Mouse (Mus musculus) cerebellum, adult 2 months (tissue): ENCODE data around the gene 1700102P08Rik. TPM values are rescaled to one million over a fixed set of nuclear protein-coding genes. Genes with fewer than 3 reads are reported as not detected.

Source experiments
- DNase-seq, 2 experiments: peaks; one replicate each; pipeline ENCODE4 v3.0.0; 2021
- H3K27ac ChIP-seq: fragments of 200-500 bp; 2 replicates; pipeline ENCODE4 v1.5.1; 2012; ENCODE audit warnings: low read length, control low read depth, inconsistent platforms; ENCODE audit not compliant: insufficient read depth
- H3K27me3 ChIP-seq: fragments of 200-500 bp; 2 replicates; pipeline ENCODE4 v1.6.1; 2012; ENCODE audit warnings: inconsistent platforms, mild to moderate bottlenecking, low read length, moderate library complexity; ENCODE audit not compliant: control insufficient read depth, insufficient read depth
- H3K4me1 ChIP-seq: fragments of 200-500 bp; 2 replicates; pipeline ENCODE4 v1.6.1; 2011; ENCODE audit warnings: low read length; ENCODE audit not compliant: control insufficient read depth, insufficient read depth
- H3K4me3 ChIP-seq: fragments of 200-500 bp; replicated peaks from 2 replicates; pipeline ENCODE3; 2011; ENCODE audit warnings: mild to moderate bottlenecking, low read depth, low read length, control low read depth; ENCODE audit not compliant: insufficient read depth
- CTCF ChIP-seq: fragments of 200-500 bp; IDR thresholded peaks from 2 replicates; pipeline ENCODE4 v1.5.1; 2011; ENCODE audit warnings: low read depth, mild to moderate bottlenecking, control low read depth, low read length, moderate library complexity, borderline replicate concordance; ENCODE audit not compliant: insufficient read depth
- POLR2A ChIP-seq: fragments of 200-500 bp; IDR thresholded peaks from 2 replicates; pipeline ENCODE4 v1.6.1; 2011; ENCODE audit warnings: low read length, control low read depth, borderline replicate concordance; ENCODE audit not compliant: insufficient read depth
- WGBS: fragments of 180-500 bp; shearing (Covaris S2); methylation state at CpG from one replicate; pipeline ENCODE4 v1.1.7; 2018; 5-methylcytosine and 5-hydroxymethylcytosine counted together
- polyA plus RNA-seq: library from polyadenylated mRNA; depleted of rRNA; stranded (reverse); fragments of >200 nt; gene quantifications from 2 replicates; pipeline ENCODE4 v1.2.3, GENCODE M21; 2012

1700102P08Rik gene
- polyA plus RNA-seq, 1 experiment: 1.7 TPM

DNA sequence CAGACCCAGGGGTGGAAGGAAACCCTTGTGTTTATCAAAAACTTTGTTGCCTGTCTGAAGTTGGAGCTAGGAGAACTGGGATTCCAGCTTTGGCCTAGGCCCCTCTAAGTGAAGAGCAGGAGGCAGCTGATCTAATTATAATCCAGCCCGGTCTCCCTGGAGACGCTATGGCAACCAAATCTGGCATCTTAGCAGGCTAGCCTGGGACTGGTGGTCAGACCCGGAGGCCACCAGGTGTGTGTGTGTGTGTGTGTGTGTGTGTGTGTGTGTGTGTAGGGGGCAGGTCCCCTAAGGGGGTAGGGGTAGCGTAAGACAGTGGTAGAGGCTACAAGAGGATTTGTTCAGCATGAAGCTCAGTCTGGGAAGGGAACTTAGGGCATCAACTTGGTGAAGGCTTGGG lies 57.3 kb downstream of the 1700102P08Rik start:
- TF ChIP-seq CTCF (no peak), POLR2A (no peak)
- H3K4me1 ChIP-seq: peaks cover 14% of the 10 kb centered on the region
- H3K4me3 ChIP-seq: no peak overlapping the region
- 20% methylated on average over 4 of the region's 4 CpGs for WGBS
- H3K27ac ChIP-seq: 0 out of 2 replicates have a peak overlapping the region, but pooled peaks have one; percentile 11
- no peak for DNase-seq
- H3K27me3 ChIP-seq: no peaks in the 10 kb centered on the region

DNA sequence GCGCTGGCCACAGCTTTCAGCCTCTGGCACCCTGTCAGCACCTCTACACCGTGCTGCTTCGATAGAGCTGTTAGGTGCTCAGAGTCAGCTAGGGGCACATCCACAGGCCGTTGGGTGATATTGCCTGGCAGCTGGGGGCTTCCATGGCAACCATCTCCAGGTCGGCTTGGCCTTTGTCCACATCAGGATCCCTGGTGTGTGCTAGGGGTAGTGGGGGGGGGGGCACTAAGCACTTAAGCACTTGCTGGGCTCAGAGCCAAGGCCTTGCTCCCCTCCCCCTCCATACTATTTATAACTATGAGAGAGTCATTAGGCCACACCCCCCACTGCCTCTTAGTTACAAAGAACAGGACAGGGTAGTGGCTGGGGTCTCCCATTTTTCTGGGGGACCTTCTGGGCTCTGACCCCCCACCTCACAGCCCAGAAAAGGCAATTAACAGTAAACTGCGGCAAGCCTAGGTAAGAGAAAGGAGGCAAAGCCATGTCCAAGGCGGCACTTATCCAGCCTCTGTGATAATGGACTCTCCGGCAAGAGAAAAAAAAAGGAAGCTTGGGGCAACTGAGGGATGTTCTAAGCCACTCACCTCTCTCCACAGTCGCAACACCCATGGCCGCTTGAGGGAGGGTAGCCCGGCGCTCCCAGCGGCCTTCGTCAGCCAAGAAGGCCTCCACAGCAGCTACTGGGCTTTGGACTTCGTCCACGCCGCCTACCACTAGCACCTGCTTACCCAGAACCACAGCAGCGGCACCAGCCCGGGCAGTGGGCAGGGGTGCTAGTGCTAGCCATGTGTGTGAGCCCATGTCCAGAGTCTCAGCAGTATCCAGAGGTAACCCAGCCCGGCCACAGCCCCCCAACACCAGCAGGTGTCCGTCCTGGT lies 57.9 kb downstream of the 1700102P08Rik start:
- WGBS: 29% methylated on average over 21 of the region's 21 CpGs
- peak in 1 of 2 experiments; percentile 38 for DNase-seq
- peaks cover 14% of the 10 kb centered on the region for H3K4me1 ChIP-seq
- H3K4me3 ChIP-seq: no peak overlapping the region
- H3K27ac ChIP-seq: 0 out of 2 replicates have a peak overlapping the region, but pooled peaks have one; percentile 11
- H3K27me3 ChIP-seq: no peaks in the 10 kb centered on the region
- TF ChIP-seq CTCF (no peak), POLR2A (no peak)

DNA sequence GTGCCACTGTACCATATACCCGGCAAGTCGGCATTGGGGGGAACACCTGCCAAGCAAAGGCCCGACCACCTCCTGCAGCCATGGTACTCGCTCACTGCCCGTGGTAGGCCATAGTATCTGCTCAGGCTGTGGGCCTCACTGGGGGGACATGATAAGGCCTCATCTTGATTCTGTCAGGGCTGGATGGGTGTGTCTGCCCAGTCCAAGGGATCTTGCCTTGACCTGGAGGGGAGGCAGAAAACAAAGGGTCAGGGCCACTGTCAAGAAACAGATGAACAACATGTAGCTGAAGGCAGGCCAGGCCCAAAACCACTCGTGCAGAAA lies 58.5 kb downstream of the 1700102P08Rik start:
- DNase-seq: no peak

DNA sequence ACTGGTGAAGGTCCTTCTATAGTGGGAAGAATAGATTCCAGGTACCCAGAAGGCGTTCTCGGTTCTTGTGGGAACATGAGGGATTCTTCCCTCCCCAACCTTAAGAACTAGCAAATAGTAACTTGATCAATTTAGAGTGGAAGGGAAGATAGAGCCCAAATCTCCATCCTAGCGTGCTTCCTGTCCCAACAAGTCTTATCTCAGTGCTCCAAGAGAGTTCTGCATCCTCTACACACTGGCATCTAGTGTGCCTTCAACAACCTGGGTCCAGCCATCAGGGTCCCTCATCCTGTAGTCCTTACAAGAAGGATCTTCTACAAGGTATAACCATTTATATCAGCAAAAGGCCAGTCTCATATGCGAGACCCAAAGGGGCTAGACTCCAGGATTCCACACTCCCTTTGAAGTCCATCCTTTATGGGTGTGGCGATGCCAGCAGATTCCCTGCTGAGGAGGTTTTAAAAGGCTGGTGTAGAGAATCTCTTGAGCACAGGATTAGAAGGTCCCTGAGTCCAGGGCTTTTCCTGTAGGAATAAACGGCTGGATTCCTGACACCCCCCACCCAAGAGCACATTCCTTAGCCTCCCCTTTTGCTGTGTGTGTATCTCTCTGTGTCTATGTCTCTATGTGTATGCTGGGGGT lies 59.0 kb downstream of the 1700102P08Rik start:
- peak overlapping the region; percentile 90 for H3K4me3 ChIP-seq
- peaks cover 14% of the 10 kb centered on the region for H3K4me1 ChIP-seq
- no peak for DNase-seq
- no peak overlapping the region for H3K27ac ChIP-seq
- TF ChIP-seq CTCF (no peak), POLR2A (no peak)
- WGBS: 57% methylated on average over 6 of the region's 6 CpGs
- H3K27me3 ChIP-seq: no peaks in the 10 kb centered on the region

More for the DNA sequence above, 58.5 kb downstream of the 1700102P08Rik start:
- TF ChIP-seq CTCF (no peak), POLR2A (no peak)
- H3K27ac ChIP-seq: no peak overlapping the region
- 36% methylated on average over 6 of the region's 6 CpGs for WGBS
- H3K4me3 ChIP-seq: no peak overlapping the region
- no peaks in the 10 kb centered on the region for H3K27me3 ChIP-seq
- peaks cover 14% of the 10 kb centered on the region for H3K4me1 ChIP-seq

DNA sequence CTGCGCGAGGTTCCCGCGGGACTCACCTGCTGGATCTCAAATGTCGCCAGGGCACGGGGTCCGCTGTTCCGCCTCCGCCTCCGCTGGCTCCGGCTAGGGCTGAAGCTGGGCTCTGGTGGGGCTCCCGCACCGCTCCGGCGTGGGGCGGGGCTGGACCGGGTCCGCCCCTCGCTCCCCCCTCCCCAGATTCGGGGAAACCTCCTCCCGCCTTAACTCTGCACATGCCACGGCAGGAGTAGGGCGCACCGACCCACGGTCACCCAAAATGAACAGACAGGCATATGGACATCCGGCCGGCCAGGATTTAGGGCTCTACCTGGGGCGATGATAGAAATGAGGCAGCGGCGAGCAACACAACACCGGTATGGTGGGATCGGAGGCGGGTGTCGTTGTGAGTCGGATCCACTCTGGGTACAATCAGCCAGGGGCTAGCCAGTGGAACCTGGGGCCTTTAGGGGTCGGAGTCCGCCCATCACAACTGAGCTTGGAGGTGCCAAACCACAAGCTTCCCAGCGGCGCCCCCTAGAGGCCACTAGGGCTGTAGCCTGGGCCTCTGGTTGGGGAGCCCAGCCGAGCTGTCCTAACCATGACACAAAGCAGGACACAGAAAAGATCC lies 59.8 kb downstream of the 1700102P08Rik start:
- Histone ChIP-seq H3K27ac (peak overlapping the region; percentile 57; the same call in 1 of the 2 replicates), H3K4me1 (peaks cover 14% of the 10 kb centered on the region), H3K4me3 (peak overlapping the region; percentile 90), H3K27me3 (no peaks in the 10 kb centered on the region)
- WGBS: under 1% methylated on average over 40 of the region's 40 CpGs
- peak; percentile 90 to 94 for DNase-seq
- peak; percentile 31; the same call in 1 of the 2 replicates for TF ChIP-seq POLR2A
- peak; percentile 75 for TF ChIP-seq CTCF

DNA sequence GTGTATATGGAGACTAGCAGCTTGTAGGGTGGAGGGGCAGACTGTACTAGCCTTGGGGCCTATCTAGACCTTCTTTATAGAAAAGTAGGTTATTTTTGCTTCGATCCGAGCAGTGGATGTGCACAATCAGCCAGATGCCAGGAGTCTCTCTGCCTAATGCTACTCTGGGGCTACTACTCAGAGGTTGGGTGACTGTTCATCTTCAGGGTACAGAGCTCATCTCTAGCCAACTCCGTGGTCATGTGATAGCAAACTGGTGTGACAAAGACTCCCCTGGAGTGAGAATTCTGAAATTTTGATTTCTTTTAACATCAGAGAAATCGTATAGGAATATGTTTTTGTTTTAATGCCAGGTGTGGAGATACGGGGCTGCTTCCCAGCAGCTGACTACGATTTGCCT lies 60.3 kb downstream of the 1700102P08Rik start:
- DNase-seq: no peak
- Histone ChIP-seq H3K4me1 (peaks cover 14% of the 10 kb centered on the region), H3K27me3 (no peaks in the 10 kb centered on the region), H3K4me3 (peak overlapping the region; percentile 90), H3K27ac (no peak overlapping the region)
- TF ChIP-seq POLR2A (no peak), CTCF (no peak)
- WGBS: 40% methylated on average over 6 of the region's 6 CpGs

DNA sequence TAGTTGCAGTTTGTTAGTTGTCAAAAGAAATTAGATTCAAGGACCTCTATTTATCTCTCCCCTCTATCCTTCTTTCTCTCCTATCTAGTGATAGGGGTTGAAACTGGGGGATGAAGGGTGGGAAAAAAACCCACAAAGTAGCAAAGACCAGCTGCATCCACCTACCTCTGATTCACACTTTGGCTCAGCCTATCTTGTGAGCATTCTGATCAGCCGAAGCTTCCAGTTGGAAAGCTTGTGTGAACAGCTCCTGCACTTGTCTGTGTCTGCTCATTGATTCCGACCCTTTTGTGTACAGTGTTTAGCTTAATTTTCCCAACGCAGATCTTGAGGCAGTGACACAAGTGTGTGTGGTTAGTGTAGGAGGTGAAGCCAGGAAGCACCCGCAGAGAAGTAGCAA lies 60.9 kb downstream of the 1700102P08Rik start:
- H3K4me3 ChIP-seq: no peak overlapping the region
- WGBS: 37% methylated on average over 4 of the region's 4 CpGs
- no peaks in the 10 kb centered on the region for H3K27me3 ChIP-seq

DNA sequence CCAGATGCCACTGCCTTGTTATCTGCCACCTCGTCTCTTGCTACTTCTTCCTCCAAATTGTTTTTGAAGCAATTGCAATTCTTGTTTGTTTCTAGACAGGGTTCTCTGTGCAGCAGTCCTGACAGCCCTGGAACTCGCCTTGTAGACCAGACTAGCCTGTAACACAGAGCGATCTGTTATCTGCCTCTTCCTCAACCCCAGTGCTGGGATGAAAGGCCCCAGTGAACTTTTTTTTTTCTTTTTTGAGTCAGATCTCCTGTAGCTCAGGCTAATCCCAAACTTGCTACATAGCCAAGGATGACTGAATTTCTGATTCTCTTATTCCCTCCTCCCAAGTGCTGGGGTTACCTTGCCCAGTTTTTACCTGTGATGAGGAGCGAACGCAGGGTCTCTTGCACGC lies 61.8 kb downstream of the 1700102P08Rik start:
- Histone ChIP-seq H3K27ac (no peak overlapping the region), H3K27me3 (no peaks in the 10 kb centered on the region), H3K4me3 (no peak overlapping the region), H3K4me1 (peaks cover 14% of the 10 kb centered on the region)
- DNase-seq: no peak
- WGBS: 87% methylated on average over 6 of the region's 6 CpGs
- no peak for TF ChIP-seq POLR2A
- TF ChIP-seq CTCF: no peak

More for the DNA sequence above, 60.9 kb downstream of the 1700102P08Rik start:
- DNase-seq: no peak
- peaks cover 14% of the 10 kb centered on the region for H3K4me1 ChIP-seq
- TF ChIP-seq POLR2A (no peak), CTCF (no peak)
- H3K27ac ChIP-seq: no peak overlapping the region
